Mouse (Mus musculus) spleen, adult 2 months (tissue): ENCODE measurements around the gene Clint1. TPM values are rescaled to one million over a fixed set of nuclear protein-coding genes. Genes with fewer than 3 reads are reported as not detected.

ENCODE experiments used
- DNase-seq, 2 experiments: peaks; one replicate each; pipeline versions ENCODE4 v3.0.0 to v3.0.0-alpha.2; 2012 to 2021; ENCODE audit warnings: low spot score in 2 of 2, low read depth in 1 of 2
- H3K27ac ChIP-seq: fragments of 200-500 bp; 2 replicates; pipeline ENCODE4 v1.5.1; 2012; ENCODE audit warnings: low read length, inconsistent platforms; ENCODE audit not compliant: insufficient read depth
- H3K27me3 ChIP-seq: fragments of 200-500 bp; 2 replicates; pipeline ENCODE4 v1.6.1; 2012; ENCODE audit warnings: mild to moderate bottlenecking, moderate library complexity, low read length, inconsistent platforms; ENCODE audit not compliant: control insufficient read depth, insufficient read depth
- H3K36me3 ChIP-seq: fragments of 200-500 bp; 2 replicates; pipeline ENCODE4 v1.6.1; 2012; ENCODE audit warnings: mild to moderate bottlenecking, low read length, inconsistent platforms; ENCODE audit not compliant: control insufficient read depth, insufficient read depth
- H3K4me1 ChIP-seq: fragments of 200-500 bp; 2 replicates; pipeline ENCODE4 v1.6.1; 2011; ENCODE audit warnings: inconsistent platforms; ENCODE audit not compliant: control insufficient read depth, insufficient read depth, insufficient read length
- H3K4me3 ChIP-seq: fragments of 200-500 bp; 2 replicates; pipeline ENCODE4 v1.5.1; 2011; ENCODE audit warnings: mild to moderate bottlenecking, inconsistent platforms; ENCODE audit not compliant: insufficient read depth, insufficient read length; ENCODE audit errors: extremely low read depth
- CTCF ChIP-seq: fragments of 200-500 bp; IDR thresholded peaks from 2 replicates; pipeline ENCODE4 v1.5.1; 2011; ENCODE audit warnings: mild to moderate bottlenecking, inconsistent platforms; ENCODE audit not compliant: insufficient read depth, insufficient read length, insufficient replicate concordance; ENCODE audit errors: extremely low read depth
- POLR2A ChIP-seq: fragments of 200-500 bp; IDR thresholded peaks from 2 replicates; pipeline ENCODE4 v1.6.1; 2011; ENCODE audit warnings: low read depth, low read length, inconsistent platforms
- whole genome bisulfite sequencing: fragments of 180-500 bp; shearing (Covaris S2); methylation state at CpG from one replicate; pipeline ENCODE4 v1.1.7; 2018; 5-methylcytosine and 5-hydroxymethylcytosine counted together
- polyA plus RNA-seq: library from polyadenylated mRNA; depleted of rRNA; stranded (reverse); fragments of >200 nt; gene quantifications from 2 replicates; pipeline ENCODE4 v1.2.3, GENCODE M21; 2012

Clint1 gene
- polyA plus RNA-seq, 1 experiment = 41.1 TPM

- TF ChIP-seq POLR2A = no peak
- TF ChIP-seq CTCF = no peak
- no peak for DNase-seq
- 93% methylated on average over 7 of the region's 7 CpGs for WGBS
- H3K4me1 ChIP-seq = no peaks in the 10 kb centered on the region; the same call in 1 of the 2 replicates
- no peak overlapping the region for H3K27ac ChIP-seq
- 0 out of 2 replicates have a peak, but pooled peaks cover under 1% of the 10 kb centered on the region for H3K36me3 ChIP-seq
- no peaks in the 10 kb centered on the region for H3K27me3 ChIP-seq
- no peak overlapping the region for H3K4me3 ChIP-seq
Measured at GRCm38 (mm10) chr11:45942281-45942680, 90.4 kb downstream of the Clint1 start.

- no peak overlapping the region for H3K27ac ChIP-seq
- no peaks in the 10 kb centered on the region for H3K27me3 ChIP-seq
- peak overlapping the region; percentile 98; the same call in 1 of the 2 replicates for H3K4me3 ChIP-seq
- H3K36me3 ChIP-seq = 0 out of 2 replicates have a peak, but pooled peaks cover 4% of the 10 kb centered on the region
- no peaks in the 10 kb centered on the region; the same call in 1 of the 2 replicates for H3K4me1 ChIP-seq
- TF ChIP-seq CTCF = no peak
- TF ChIP-seq POLR2A = no peak
- WGBS = 80% methylated on average over 7 of the region's 7 CpGs
- DNase-seq = no peak
Measured at GRCm38 (mm10) chr11:45943108-45943705, 91.4 kb downstream of the Clint1 start.

- no peaks in the 10 kb centered on the region for H3K27me3 ChIP-seq
- H3K4me1 ChIP-seq = no peaks in the 10 kb centered on the region; the same call in 1 of the 2 replicates
- DNase-seq = no peak
- WGBS = under 1% methylated on average over 49 of the region's 49 CpGs
- TF ChIP-seq POLR2A (no peak), CTCF (no peak)
- peaks cover 6% of the 10 kb centered on the region; the same call in 1 of the 2 replicates for H3K36me3 ChIP-seq
- 0 out of 2 replicates have a peak overlapping the region, but pooled peaks have one; percentile 44 for H3K27ac ChIP-seq
- peak overlapping the region; percentile 98 for H3K4me3 ChIP-seq
Measured at GRCm38 (mm10) chr11:45943891-45944642, 92.2 kb downstream of the Clint1 start.

GRCm38 (mm10) chr11:45944643-45945156 is 92.8 kb downstream of the Clint1 start, which contains the start of gene Lsm11:
Gene Lsm11 (minus strand): TSS chr11:45944935.
- Histone ChIP-seq H3K36me3 (peaks cover 6% of the 10 kb centered on the region; the same call in 1 of the 2 replicates), H3K4me3 (peak within 1 kb of the TSS; percentile 98), H3K27ac (0 out of 2 replicates have a peak within 1 kb of the TSS, but pooled peaks have one; percentile 44), H3K4me1 (no peaks in the 10 kb centered on the region; the same call in 1 of the 2 replicates), H3K27me3 (no peaks in the 10 kb centered on the region)
- WGBS = 1% methylated on average over 55 of the region's 55 CpGs
- peak; percentile 86 to 96 for DNase-seq
- no peak for TF ChIP-seq POLR2A
- TF ChIP-seq CTCF = peak; percentile 99

- H3K27ac ChIP-seq = no peak overlapping the region
- H3K4me1 ChIP-seq = no peaks in the 10 kb centered on the region; the same call in 1 of the 2 replicates
- H3K36me3 ChIP-seq = peaks cover 13% of the 10 kb centered on the region; the same call in 1 of the 2 replicates
- no peak for TF ChIP-seq POLR2A
- TF ChIP-seq CTCF = no peak
- no peak overlapping the region for H3K4me3 ChIP-seq
- 89% methylated on average over 4 of the region's 4 CpGs for WGBS
- no peaks in the 10 kb centered on the region for H3K27me3 ChIP-seq
- no peak for DNase-seq
Measured at GRCm38 (mm10) chr11:45946796-45947195, 94.9 kb downstream of the Clint1 start.

GRCm38 (mm10) chr11:45947491-45947890 is 95.6 kb downstream of the Clint1 start:
- peaks cover 16% of the 10 kb centered on the region for H3K36me3 ChIP-seq
- TF ChIP-seq CTCF (no peak), POLR2A (no peak)
- WGBS = 84% methylated on average over 2 of the region's 2 CpGs
- no peaks in the 10 kb centered on the region for H3K27me3 ChIP-seq
- no peak overlapping the region for H3K4me3 ChIP-seq
- H3K27ac ChIP-seq = no peak overlapping the region
- no peaks in the 10 kb centered on the region; the same call in 1 of the 2 replicates for H3K4me1 ChIP-seq
- no peak for DNase-seq
